Mouse (Mus musculus) heart, adult 18-20 months (tissue): Measurements from ENCODE around the gene Spaar. TPM values are rescaled to one million over a fixed set of nuclear protein-coding genes. Genes with fewer than 3 reads are reported as not detected.
"Not testable (repeated sequence)": the region's sequence is repeated elsewhere in the genome, so short reads cannot be mapped to it uniquely, and the experiment has no call there.

Experiments
- DNase-seq, 2 experiments: peaks; one replicate each; pipeline ENCODE4 v3.0.0; 2021 to 2022; ENCODE audit warnings: mixed read lengths in 1 of 2
- total RNA-seq, 2 experiments: library from RNA; stranded (reverse); gene quantifications; 2 replicates each; pipeline ENCODE4 v1.2.3; 2021

Spaar gene
- total RNA-seq, 2 experiments from 2014 or later, result 3.4 to 4.5 TPM

DNA sequence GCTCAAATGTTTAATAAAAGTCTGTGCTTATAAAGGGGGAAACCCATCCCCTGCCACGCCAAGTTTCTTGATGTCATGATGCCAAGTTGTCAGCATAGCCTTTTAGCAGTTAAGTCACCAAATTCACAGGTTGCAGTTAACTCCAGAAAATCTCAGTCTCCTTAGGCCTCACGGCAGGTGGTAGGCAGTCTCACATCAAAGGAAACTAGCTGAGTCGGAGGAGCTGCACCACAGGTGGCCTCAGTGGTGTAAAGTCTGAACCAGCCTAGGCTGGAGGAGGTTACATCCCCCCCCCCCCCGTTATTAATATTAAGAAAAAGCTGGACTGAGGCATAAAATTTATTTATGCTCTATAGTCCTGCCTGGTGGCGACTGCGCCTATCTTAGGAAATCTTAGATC, 65.5 kb downstream of the Spaar start:
- DNase-seq, result no peak

DNA sequence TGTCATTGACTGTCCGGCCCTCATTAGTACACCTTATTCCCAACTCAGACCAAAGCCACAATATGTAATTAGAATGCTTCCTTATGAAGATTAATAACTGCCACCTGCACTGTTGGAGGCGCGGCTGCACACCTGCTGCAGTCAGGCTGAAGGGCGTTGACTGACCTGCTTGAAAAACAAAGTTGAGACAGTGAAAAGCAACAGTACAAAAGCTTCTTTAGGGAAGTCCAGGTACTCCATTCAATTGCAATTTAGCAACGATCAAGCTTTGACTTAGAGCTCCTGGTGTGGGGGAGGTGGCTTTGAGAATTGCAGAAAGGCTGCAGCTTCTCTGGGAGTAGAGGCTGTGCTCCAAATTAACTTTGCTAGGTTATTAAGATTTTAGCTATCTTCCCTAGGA, 66.0 kb downstream of the Spaar start:
- DNase-seq, result not testable (repeated sequence)

GRCm38 (mm10) chr4:43798936-43799335, 69.1 kb downstream of the Spaar start:
- DNase-seq, result peak in 1 of 2 experiments; percentile 2

Other genes with a start within 250 kb of the Spaar start
- gene Sit1, start 246.3 kb upstream of the Spaar start, total RNA-seq, result 1 to 10 TPM in 1 of 2 experiments, not detected in 1; 1.1 TPM
- 10 to 100 TPM; 29.2 to 31.7 TPM for gene Ccdc107, start 237.1 kb upstream of the Spaar start, total RNA-seq
- under 1 TPM in 1 of 2 experiments, not detected in 1; 0.64 TPM for gene Arhgef39, start 230.3 kb upstream of the Spaar start, total RNA-seq
- under 1 TPM in 1 of 2 experiments, not detected in 1; 0.36 TPM for gene Car9, start 223.1 kb upstream of the Spaar start, total RNA-seq
- gene Tpm2, start 206.3 kb upstream of the Spaar start, total RNA-seq, result 10 to 100 TPM; 32.1 to 35.2 TPM
- gene Creb3, start 167.7 kb upstream of the Spaar start, total RNA-seq, result 10 to 100 TPM; 38.4 to 52.4 TPM
- 100 to 1,000 TPM in 1 of 2 experiments, 10 to 100 TPM in 1; 98.2 to 111 TPM for gene Tln1, start 167.3 kb upstream of the Spaar start, total RNA-seq
- 10 to 100 TPM; 24.3 to 27.9 TPM for gene Rgp1, start 151.3 kb upstream of the Spaar start, total RNA-seq
- 10 to 100 TPM in 1 of 2 experiments, 1 to 10 TPM in 1; 9.3 to 10.8 TPM for gene Gba2, start 151.2 kb upstream of the Spaar start, total RNA-seq
- gene Msmp, start 145.5 kb upstream of the Spaar start, total RNA-seq, result under 1 TPM in 1 of 2 experiments, not detected in 1; 0.54 TPM
- gene Npr2, start 98.1 kb upstream of the Spaar start, total RNA-seq, result 10 to 100 TPM; 39.7 to 42.1 TPM
- not detected for gene Spag8, start 76.4 kb upstream of the Spaar start, total RNA-seq
- gene Hint2, start 73.6 kb upstream of the Spaar start, total RNA-seq, result 100 to 1,000 TPM; 163 to 173 TPM
- gene Tmem8b, start 61.1 kb upstream of the Spaar start, total RNA-seq, result 10 to 100 TPM; 20.0 to 21.0 TPM
- under 1 TPM; 0.15 to 0.28 TPM for gene Fam221b, start 60.9 kb upstream of the Spaar start, total RNA-seq
- not detected for gene Olfr70, start 29.2 kb upstream of the Spaar start, total RNA-seq
- not detected for gene Olfr71, start 19.8 kb upstream of the Spaar start, total RNA-seq
- gene Hrct1, start 2.8 kb upstream of the Spaar start, total RNA-seq, result 1 to 10 TPM; 4.2 to 4.9 TPM
- not detected for gene Olfr159, start 41.0 kb downstream of the Spaar start, total RNA-seq
- gene Olfr156, start 93.9 kb downstream of the Spaar start, total RNA-seq, result not detected
- gene Olfr157, start 110.2 kb downstream of the Spaar start, total RNA-seq, result not detected
- not detected for gene Olfr155, start 121.5 kb downstream of the Spaar start, total RNA-seq
- gene Reck, start 145.5 kb downstream of the Spaar start, total RNA-seq, result 1 to 10 TPM; 4.3 to 5.1 TPM
- gene Glipr2, start 227.4 kb downstream of the Spaar start, total RNA-seq, result 1 to 10 TPM; 3.3 to 4.4 TPM